Mouse (Mus musculus): ENCODE measurements around the gene Fam78b.

Fam78b gene

GRCm38 (mm10) chr1:167093551-167093950 is 92.3 kb downstream of the Fam78b start:
- DNase-seq (ENCODE audit: low read depth in 2 of 2, low spot score in 2 of 2): no peak

- no peak for DNase-seq (ENCODE audit: low read depth in 2 of 2, low spot score in 2 of 2)
Measured at GRCm38 (mm10) chr1:167094589-167095148, 93.5 kb downstream of the Fam78b start.

GRCm38 (mm10) chr1:167098741-167099140 is 97.5 kb downstream of the Fam78b start:
- DNase-seq (ENCODE audit: low read depth in 2 of 2, low spot score in 2 of 2): no peak

- DNase-seq (ENCODE audit: low read depth in 2 of 2, low spot score in 2 of 2): no peak
Measured at GRCm38 (mm10) chr1:167102046-167102445, 100.8 kb downstream of the Fam78b start.

GRCm38 (mm10) chr1:167102566-167102965 is 101.3 kb downstream of the Fam78b start:
- DNase-seq (ENCODE audit: low read depth in 2 of 2, low spot score in 2 of 2): no peak

GRCm38 (mm10) chr1:167104956-167105626 is 103.9 kb downstream of the Fam78b start:
- DNase-seq (ENCODE audit: low read depth in 2 of 2, low spot score in 2 of 2): no peak

DNA sequence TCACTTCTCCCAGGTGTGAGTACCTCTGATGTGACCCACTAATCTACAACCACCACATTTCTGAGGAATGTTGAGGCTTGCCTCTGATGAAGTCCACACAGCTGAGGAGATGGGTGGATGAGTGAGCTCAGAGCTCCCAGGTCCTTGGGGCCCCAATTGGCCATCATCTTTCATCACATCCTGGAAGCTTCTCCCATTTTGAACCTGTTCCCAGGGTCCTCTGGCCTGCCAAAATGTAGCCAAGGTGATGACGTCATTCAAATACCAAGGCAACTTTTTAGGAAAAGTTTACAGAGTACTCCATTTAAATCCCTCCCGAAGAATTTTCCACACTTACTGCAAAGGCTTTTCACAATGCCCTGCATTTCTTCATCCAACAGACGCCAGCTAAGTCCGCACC is 104.7 kb downstream of the Fam78b start:
- no peak for DNase-seq (ENCODE audit: low read depth in 2 of 2, low spot score in 2 of 2)

GRCm38 (mm10) chr1:167108973-167109509 is 107.8 kb downstream of the Fam78b start:
- no peak for DNase-seq (ENCODE audit: low read depth in 2 of 2, low spot score in 2 of 2)

GRCm38 (mm10) chr1:167114363-167115050 is 113.3 kb downstream of the Fam78b start:
- no peak for DNase-seq (ENCODE audit: low read depth in 2 of 2, low spot score in 2 of 2)

DNA sequence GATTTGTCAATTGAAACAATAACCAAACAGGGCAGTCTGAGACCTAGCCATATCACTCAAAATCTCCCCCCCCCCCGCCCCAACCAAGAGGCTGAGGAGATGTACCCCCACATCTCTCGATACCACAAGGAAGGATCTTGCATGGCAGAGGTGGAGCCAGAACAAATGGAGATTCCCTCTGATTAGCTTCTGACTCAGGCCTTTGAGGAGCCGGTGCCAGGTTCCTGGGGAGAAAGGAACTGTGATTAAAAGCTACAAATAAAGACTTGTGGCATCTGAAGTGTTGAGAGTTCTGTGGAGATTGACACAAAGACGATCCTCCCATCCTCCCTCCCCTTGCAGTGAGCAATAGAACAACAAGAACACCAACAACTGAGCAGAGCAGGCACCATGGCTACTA is 113.9 kb downstream of the Fam78b start:
- no peak for DNase-seq (ENCODE audit: low read depth in 2 of 2, low spot score in 2 of 2)

DNA sequence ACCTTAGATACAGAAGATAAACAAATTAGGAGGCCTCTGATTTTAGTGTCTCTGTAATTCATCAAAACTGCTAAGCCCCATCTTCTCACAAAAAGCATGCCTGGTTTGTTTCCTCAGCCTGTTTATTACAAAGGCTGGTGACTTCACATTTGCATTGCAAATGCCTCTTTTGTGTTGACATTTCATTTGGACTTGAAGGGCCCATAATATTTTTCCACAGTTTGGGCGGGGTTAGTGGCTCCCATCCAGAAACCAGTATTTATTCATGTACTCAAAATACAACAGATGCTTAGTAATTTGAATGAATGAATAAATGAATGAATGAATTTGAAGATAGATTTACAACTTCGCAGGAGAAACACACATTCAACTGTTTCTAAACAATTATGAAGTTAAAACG is 115.5 kb downstream of the Fam78b start:
- no peak for DNase-seq (ENCODE audit: low read depth in 2 of 2, low spot score in 2 of 2)

DNA sequence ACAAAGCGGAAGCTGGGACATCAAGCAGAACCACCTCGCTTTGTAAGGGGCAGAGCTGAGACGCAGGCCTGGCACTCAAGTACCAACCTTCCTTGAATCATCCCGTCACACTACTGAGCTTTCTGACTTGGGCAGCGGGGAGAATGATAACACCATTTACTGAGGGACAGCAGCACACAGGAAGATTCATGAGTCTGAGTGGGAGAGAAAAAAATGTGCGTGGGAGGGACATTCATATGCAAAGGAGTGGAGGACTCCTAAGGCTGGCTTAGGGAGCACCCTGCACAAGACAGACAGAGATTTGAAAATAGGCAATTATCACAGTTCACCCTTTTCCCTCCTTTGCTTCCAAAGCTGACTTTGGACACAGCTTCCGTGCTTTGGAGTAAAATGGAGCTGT is 117.8 kb downstream of the Fam78b start:
- DNase-seq (ENCODE audit: low read depth in 2 of 2, low spot score in 2 of 2): no peak

- DNase-seq (ENCODE audit: low read depth in 2 of 2, low spot score in 2 of 2): no peak
Measured at GRCm38 (mm10) chr1:167119439-167119838, 118.2 kb downstream of the Fam78b start.

DNA sequence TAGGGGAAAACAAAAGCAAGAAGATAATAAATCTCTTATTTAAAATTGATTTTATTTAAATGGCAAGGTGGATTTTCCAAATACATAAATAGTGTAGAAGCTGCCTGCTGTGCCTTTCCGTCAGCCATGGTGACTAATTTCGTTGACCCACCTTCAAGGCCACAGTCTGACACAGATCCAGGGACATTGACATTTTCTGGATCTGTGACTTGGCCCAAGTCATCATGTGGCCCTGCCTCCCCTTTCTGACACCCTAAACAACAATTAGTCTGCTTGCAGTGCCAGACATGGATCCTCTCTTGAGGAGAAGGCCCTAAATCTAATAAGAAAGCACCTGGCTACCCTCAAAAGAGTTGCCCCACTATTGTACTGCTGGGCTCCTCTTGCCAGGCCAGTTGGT is 121.2 kb downstream of the Fam78b start:
- DNase-seq (ENCODE audit: low read depth in 2 of 2, low spot score in 2 of 2): no peak

- DNase-seq (ENCODE audit: low read depth in 2 of 2, low spot score in 2 of 2): no peak
Measured at GRCm38 (mm10) chr1:167123551-167123950, 122.3 kb downstream of the Fam78b start.

DNA sequence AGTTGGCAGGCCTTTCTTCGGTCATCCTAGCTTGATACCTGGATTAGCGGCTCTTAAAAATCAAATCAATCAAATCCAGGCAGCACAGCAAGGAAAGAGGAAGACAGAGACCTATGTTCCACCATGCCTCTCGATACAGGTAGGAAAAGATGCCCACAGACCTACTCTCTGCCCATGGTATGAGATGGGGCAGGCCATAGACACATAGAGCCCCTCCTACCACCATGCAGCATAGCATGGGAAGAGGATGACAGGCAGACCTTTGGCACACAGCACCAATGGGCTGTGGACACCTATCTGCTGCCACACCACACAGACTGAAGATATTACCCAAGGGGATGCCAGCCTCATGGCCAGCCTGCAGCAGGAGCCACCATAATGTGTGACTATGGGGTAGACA is 124.7 kb downstream of the Fam78b start:
- DNase-seq (ENCODE audit: low read depth in 2 of 2, low spot score in 2 of 2): no peak

GRCm38 (mm10) chr1:167126292-167126691 is 125.1 kb downstream of the Fam78b start:
- DNase-seq (ENCODE audit: low read depth in 2 of 2, low spot score in 2 of 2): no peak

GRCm38 (mm10) chr1:167135748-167136147 is 134.5 kb downstream of the Fam78b start:
- no peak for DNase-seq (ENCODE audit: low read depth in 2 of 2, low spot score in 2 of 2)

All from CD8-positive naive resting alpha-beta T cell, adult 2 months (primary cell).